Mouse (Mus musculus) layer of hippocampus, postnatal 14 days (tissue): ENCODE data around the gene Hnrnpl. TPM values are rescaled to one million over a fixed set of nuclear protein-coding genes. Genes with fewer than 3 reads are reported as not detected.

Experiments
- DNase-seq, 2 experiments: peaks; one replicate each; pipeline ENCODE4 v3.0.0; 2021 to 2022; ENCODE audit warnings: low spot score in 2 of 2, mixed read lengths in 1 of 2
- total RNA-seq, 2 experiments: library from RNA; stranded (reverse); gene quantifications; 2 replicates each; pipeline ENCODE4 v1.2.3; 2021

Gene Hnrnpl
- total RNA-seq, 2 experiments from 2014 or later: 379 to 416 TPM

GRCm38 (mm10) chr7:28788307-28789195 lies 19.8 kb upstream of the Hnrnpl start, which contains the start of gene Rinl:
TSS of gene Rinl (plus strand) at chr7:28788969.
- DNase-seq: no peak

DNA sequence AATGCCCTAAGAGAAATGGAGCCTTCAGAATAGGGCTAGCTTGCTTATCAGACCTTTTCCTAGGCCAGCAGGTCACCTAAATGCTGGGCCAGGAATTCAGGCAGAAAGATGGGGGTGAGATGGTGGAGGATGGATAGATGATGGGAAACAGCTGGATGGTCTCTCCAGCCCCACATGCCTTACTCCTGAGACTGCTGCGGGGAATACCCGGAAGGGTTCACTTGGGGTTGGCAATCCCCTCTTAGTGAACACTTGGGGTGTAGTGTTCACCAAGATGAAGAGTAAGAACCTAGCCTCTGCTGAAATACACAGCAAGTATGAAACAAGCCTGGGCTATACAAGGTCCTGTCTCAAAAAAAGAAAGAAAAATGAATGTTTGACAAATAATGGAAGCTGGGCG lies 19.1 kb upstream of the Hnrnpl start:
- no peak for DNase-seq

GRCm38 (mm10) chr7:28790066-28790806 lies 18.1 kb upstream of the Hnrnpl start:
- DNase-seq: no peak

DNA sequence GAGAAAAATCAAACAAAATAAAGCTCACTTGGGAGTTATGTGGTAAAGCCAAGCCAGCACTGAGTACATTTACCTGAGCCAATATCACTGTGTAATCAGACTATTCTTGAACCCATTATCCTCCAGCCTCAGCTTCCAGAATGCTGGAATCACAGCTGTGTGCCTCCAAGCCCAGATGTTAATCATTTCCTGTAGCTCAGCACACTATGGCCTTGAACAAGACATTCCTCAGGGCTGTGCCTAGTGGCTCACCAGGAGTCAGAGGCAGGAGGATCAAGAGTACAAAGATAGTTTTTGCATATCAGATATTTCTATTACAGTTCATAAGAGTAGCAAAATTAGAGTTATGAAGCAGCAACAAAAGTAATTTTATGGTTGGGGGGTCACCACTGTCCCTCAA lies 16.6 kb upstream of the Hnrnpl start:
- DNase-seq: no peak

GRCm38 (mm10) chr7:28792391-28793185 lies 15.8 kb upstream of the Hnrnpl start:
- DNase-seq: no peak

GRCm38 (mm10) chr7:28793834-28794233 lies 14.5 kb upstream of the Hnrnpl start:
- DNase-seq: no peak

GRCm38 (mm10) chr7:28794496-28794895 lies 13.8 kb upstream of the Hnrnpl start:
- no peak for DNase-seq

DNA sequence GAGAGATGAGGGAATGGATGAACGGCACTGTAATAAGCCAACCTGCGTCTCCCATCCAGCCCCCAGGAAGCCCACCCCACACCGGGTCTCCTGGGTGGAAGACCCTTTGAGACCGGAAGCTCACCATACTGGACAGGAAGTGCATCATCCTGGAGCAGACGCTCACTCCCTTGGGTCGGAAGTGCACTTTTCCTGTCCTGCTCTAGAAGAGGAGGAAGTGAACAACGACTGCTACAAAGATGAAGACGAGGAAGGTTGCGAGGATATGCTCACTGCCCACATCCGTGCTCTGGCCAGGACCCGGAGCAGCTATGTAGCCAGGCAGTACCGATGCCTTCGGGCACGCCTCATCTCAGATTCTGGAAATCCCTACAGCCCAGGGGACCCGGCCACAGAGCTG lies 12.5 kb upstream of the Hnrnpl start:
- no peak for DNase-seq

DNA sequence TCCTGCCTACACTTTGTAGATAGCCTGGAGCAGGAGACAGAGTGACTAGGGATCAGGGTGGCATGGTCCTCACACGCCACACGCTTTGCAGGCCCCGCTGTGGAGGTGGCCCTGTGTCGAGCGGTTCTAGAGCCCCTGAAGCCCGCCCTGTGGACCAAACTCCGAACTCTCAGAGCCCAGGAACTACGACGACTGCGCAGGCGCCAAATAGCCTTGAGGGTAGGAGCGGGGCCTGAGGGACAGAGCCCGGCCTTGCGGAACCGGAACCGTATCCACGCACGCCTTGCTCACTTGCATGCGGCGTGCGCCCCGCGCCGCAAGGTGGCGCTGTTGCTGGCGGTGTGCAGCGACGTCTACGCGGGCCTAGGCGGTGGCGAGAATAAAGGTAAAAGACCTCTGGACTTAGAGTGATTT lies 11.8 kb upstream of the Hnrnpl start:
- peak; percentile 65 to 68 for DNase-seq

- DNase-seq: no peak
These were observed 8.3 kb upstream of the Hnrnpl start for GRCm38 (mm10) chr7:28799994-28800393.

DNA sequence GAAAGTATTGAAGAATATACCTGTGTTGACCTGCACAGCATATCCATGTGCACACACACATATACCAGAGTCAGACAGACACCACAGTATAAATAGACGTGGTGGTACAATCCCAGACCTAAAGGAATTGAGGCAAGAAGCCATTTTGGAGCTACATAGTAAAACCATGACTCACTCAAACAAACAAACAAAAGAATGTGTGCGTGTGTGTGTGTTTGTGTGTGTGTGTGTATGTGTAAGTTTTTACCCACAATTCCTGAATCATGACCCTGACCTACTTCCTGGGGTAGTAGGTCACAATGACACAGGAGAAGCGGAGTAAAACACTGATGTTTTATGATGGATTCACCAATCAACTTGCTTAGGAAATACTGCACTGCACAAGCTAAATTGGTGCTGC lies 6.9 kb upstream of the Hnrnpl start:
- no peak for DNase-seq

GRCm38 (mm10) chr7:28801901-28802670 lies 6.3 kb upstream of the Hnrnpl start:
- DNase-seq: no peak

- DNase-seq: no peak
These were observed 5.3 kb upstream of the Hnrnpl start for GRCm38 (mm10) chr7:28802846-28803588.

DNA sequence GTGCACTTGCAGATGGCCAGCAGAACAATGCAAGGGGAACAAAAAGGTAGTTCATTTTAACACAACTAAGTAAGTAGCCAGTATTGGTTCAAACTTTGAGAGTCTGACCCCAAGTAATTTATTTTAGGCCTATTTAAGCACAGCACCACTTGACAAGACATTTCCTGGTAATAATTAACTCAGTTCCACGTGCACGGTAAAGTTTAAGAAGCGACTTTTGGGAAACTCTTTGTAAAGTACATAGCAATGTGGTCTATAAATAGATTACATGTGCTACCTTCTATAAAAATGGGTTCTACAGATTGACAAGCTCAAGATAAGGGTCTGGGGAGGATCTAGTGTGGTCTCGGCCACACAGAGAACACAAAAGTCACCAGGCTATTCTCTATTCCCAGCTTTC lies 4.6 kb upstream of the Hnrnpl start:
- DNase-seq: no peak

- no peak for DNase-seq
These were observed 1.5 kb upstream of the Hnrnpl start for GRCm38 (mm10) chr7:28806869-28807268.

GRCm38 (mm10) chr7:28807641-28808220 lies 610 bp upstream of the Hnrnpl start:
- DNase-seq: no peak

DNA sequence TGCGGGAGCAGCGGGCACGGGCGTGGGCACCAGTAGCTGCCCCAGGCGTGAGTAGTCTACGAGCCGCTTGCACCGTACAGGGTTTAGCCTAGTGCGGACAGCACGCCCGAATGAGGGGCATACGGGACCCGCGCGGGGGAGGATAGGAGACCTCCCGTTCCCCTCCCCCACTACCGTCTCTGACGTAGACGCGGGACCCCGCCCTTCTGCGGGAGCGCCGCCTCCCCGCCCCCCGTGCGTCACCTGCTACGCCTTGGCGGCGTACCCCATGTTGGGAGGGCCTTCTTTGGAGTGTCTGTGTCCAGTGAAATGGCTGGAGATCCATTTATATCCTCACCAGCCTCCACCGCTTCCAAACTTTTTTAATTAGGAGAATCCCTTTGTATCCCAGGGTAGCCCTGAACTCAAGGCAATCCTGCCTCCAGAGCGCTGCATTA lies 634 bp downstream of the Hnrnpl start:
- peak; percentile 93 to 96 for DNase-seq

DNA sequence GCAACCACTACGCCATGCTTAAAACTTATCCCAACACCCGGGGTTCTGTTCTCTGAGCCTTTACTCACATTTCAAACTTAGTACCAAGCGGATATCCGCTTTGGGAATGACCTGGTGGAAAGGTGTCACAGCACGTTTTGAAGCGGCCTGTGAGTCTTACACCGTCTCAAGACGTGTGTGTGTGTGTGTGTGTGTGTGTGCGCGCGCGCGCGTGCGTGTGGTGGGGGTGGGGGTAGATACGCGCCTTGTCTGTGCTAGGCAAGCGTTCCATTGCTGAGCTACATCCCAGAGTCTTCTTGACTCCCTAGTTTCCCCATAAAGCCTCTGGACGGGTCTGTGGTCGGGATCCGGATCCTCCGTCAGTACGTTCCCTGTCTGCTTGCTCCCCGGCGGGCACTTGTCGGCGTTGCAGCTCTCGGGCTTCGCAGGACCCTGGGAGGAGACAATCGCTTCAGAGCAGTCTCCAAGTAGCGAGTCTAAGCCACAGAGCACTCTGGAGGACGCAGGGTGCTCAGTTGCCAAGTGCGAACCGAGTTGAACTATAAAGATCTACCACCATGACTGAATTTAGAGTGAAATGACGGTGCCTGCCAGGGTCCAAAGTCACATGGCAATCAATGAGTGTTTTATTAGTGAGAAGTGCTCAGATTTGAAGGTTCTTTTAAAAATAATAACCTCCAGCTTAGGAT lies 1.2 kb downstream of the Hnrnpl start:
- DNase-seq: peak in 1 of 2 experiments; percentile 64
